Mouse (Mus musculus) gastrocnemius, postnatal 4 days (tissue): ENCODE data around the gene Jmjd7. TPM values are rescaled to one million over a fixed set of nuclear protein-coding genes. Genes with fewer than 3 reads are reported as not detected.

ENCODE experiments used
- DNase-seq, 2 experiments: peaks; one replicate each; pipeline ENCODE4 v3.0.0; 2021 to 2022; ENCODE audit warnings: low spot score in 2 of 2, mixed read lengths in 2 of 2
- long read RNA-seq, 2 experiments: library from polyadenylated mRNA; stranded (forward); transcript quantifications; one replicate each; pipeline ENCODE4 v2.0.0; 2021
- total RNA-seq, 2 experiments: library from RNA; stranded (reverse); gene quantifications; 2 replicates each; pipeline ENCODE4 v1.2.3; 2021

Gene Jmjd7
- 1 to 10 TPM; 7.9 to 9.2 TPM for total RNA-seq
- long read RNA-seq, experiment 1, transcript Jmjd7-201 (8 exons, 1,373 nt), result major isoform, 6 of 6 reads
- long read RNA-seq, experiment 1, partial matches to known transcripts, result 0 of 6 reads
- long read RNA-seq, experiment 1, other reads (novel, unspliced or antisense), result 0 of 6 reads
- long read RNA-seq, experiment 2, partial matches to known transcripts, result 1 of 7 reads
- long read RNA-seq, experiment 2, other reads (novel, unspliced or antisense), result 2 of 7 reads

GRCm38 (mm10) chr2:120026984-120027949 is at the start of gene Jmjd7, which contains the start of gene Gm28042:
Gene Jmjd7 (plus strand): TSS chr2:120027483.
Gene Gm28042 (plus strand): TSS chr2:120027493.
- peak; percentile 91 to 94 for DNase-seq

GRCm38 (mm10) chr2:119980343-119980986 is 46.8 kb upstream of the Jmjd7 start:
- DNase-seq, result no peak

GRCm38 (mm10) chr2:119981631-119982030 is 45.7 kb upstream of the Jmjd7 start:
- no peak for DNase-seq

- DNase-seq, result no peak
Measured at GRCm38 (mm10) chr2:119985871-119986270, 41.4 kb upstream of the Jmjd7 start.

GRCm38 (mm10) chr2:119986369-119986768 is 40.9 kb upstream of the Jmjd7 start:
- DNase-seq, result no peak

- DNase-seq, result no peak
Measured at GRCm38 (mm10) chr2:119987441-119987840, 39.8 kb upstream of the Jmjd7 start.

GRCm38 (mm10) chr2:119988952-119989351 is 38.3 kb upstream of the Jmjd7 start:
- no peak for DNase-seq

- DNase-seq, result no peak
Measured at GRCm38 (mm10) chr2:119990881-119991280, 36.4 kb upstream of the Jmjd7 start.

- DNase-seq, result no peak
Measured at GRCm38 (mm10) chr2:119992349-119992748, 34.9 kb upstream of the Jmjd7 start.

GRCm38 (mm10) chr2:119993515-119993914 is 33.8 kb upstream of the Jmjd7 start:
- DNase-seq, result no peak

GRCm38 (mm10) chr2:119994839-119995238 is 32.4 kb upstream of the Jmjd7 start:
- no peak for DNase-seq

- no peak for DNase-seq
Measured at GRCm38 (mm10) chr2:119995391-119996281, 31.6 kb upstream of the Jmjd7 start.

GRCm38 (mm10) chr2:119997354-119997753 is 29.9 kb upstream of the Jmjd7 start:
- DNase-seq, result no peak

- DNase-seq, result no peak
Measured at GRCm38 (mm10) chr2:119999731-120000130, 27.6 kb upstream of the Jmjd7 start.

- no peak for DNase-seq
Measured at GRCm38 (mm10) chr2:120000882-120001584, 26.2 kb upstream of the Jmjd7 start.

- DNase-seq, result no peak
Measured at GRCm38 (mm10) chr2:120001956-120002355, 25.3 kb upstream of the Jmjd7 start.

GRCm38 (mm10) chr2:120003970-120004369 is 23.3 kb upstream of the Jmjd7 start:
- DNase-seq, result no peak

GRCm38 (mm10) chr2:120006696-120007095 is 20.6 kb upstream of the Jmjd7 start:
- DNase-seq, result no peak

GRCm38 (mm10) chr2:120007680-120008210 is 19.5 kb upstream of the Jmjd7 start:
- DNase-seq, result no peak

GRCm38 (mm10) chr2:120008672-120009071 is 18.6 kb upstream of the Jmjd7 start:
- DNase-seq, result no peak
